Mouse (Mus musculus): ENCODE measurements at regions not wholly inside any gene's neighbourhood (a gene's known extent, or its start where the extent isn't known, plus 50 kb on each side); places are given as distances from the start of the nearest gene placed in this dataset.
A peak's percentile ranks its signal among the peaks of the same experiment; 100 is the strongest.
"Not testable (repeated sequence)": the region's sequence is repeated elsewhere in the genome, so short reads cannot be mapped to it uniquely, and the experiment has no call there.

DNA sequence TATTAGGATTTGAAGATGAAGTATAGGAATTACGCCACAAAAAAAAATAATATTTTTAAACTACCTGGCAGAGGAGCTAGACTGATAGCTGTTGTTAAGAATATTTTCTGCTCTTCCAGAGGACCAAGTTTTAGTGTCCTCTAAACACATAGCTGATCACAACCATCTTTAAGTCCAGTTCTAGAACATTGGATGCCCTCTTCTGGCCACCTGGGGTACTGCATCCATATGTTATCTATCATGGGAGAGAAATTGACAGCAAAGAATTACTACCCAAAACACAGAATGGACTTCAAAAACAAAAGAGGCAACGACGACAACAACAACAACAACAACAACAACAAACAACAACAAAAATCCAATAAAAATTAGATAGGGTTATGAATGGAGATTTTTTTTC is 71.0 kb upstream of the Prl4a1 start:
- peak; percentile 46 to 61 for DNase-seq

DNA sequence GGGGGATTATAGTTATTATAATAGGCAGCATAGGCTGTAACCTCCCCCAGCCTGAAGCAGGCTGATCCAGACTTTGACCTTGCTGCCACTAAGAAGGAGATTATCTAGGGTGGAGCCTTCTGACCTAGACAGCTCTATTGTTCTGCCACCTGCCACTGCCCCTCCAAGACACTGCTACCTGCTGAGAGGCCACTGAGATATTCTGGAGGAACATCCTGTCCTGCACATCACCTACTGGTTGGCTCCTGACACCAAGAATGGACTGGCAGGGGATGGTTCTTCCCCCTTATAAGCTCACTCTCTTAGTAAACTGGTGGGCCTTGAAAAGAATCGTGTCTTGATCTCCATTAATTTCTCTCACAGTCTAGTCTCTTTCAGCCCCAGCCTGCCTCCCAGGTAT is 55.6 kb upstream of the Prl4a1 start:
- not testable (repeated sequence) for DNase-seq

DNA sequence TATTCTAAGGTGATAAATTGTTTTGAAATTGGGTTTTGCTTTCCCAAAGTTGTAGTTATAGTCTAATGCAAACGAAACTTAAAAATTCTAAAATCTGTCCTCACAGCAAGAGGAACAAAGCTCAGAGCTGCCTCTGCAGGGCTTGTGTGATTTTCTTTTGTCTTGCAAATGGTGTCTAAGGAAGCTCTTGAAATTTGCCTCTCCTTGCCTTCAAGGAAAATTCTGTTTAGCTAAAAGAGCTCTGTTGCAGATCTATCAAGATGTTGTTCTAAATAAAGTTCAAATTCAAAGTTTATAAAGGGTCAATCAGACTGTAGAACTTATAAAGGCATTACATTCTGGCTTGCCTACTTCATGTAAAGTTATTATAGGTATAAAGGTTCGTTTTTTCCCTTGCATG is 53.6 kb upstream of the Prl4a1 start:
- not testable (repeated sequence) for DNase-seq

- not testable (repeated sequence) for DNase-seq
Observed at GRCm38 (mm10) chr13:27966021-27966420, 50.0 kb upstream of the Prl4a1 start.

All from thymus, postnatal 36 days (tissue).